Mouse (Mus musculus) C2C12 (cell line): ENCODE data around the gene Stbd1. TPM values are rescaled to one million over a fixed set of nuclear protein-coding genes. Genes with fewer than 3 reads are reported as not detected.
A peak's percentile ranks its signal among the peaks of the same experiment; 100 is the strongest.

ENCODE experiments used
- H3K27me3 ChIP-seq: one replicate; pipeline ENCODE4 v1.6.1; 2011; ENCODE audit not compliant: control insufficient read depth, insufficient read depth, insufficient read length
- H3K36me3 ChIP-seq: one replicate; pipeline ENCODE4 v1.6.1; 2011; ENCODE audit not compliant: control insufficient read depth, insufficient read depth
- H3K4me3 ChIP-seq: one replicate; pipeline ENCODE4 v1.5.1; 2011; ENCODE audit warnings: mild to moderate bottlenecking, control low read depth; ENCODE audit not compliant: poor library complexity, insufficient read depth, severe bottlenecking
- H3K79me2 ChIP-seq: one replicate; pipeline ENCODE4 v1.6.1; 2011; ENCODE audit not compliant: control insufficient read depth, insufficient read depth
- H3K79me3 ChIP-seq: one replicate; pipeline ENCODE4 v1.6.1; 2011; ENCODE audit warnings: low read depth, control low read depth
- H3ac ChIP-seq: one replicate; pipeline ENCODE3; 2011; ENCODE audit warnings: low read depth; ENCODE audit not compliant: control insufficient read depth, insufficient read length
- CEBPB ChIP-seq: IDR thresholded peaks from one replicate; pipeline ENCODE4 v1.6.1; 2011; ENCODE audit warnings: low read depth, mild to moderate bottlenecking, control low read depth, moderate library complexity
- CTCF ChIP-seq: IDR thresholded peaks from one replicate; pipeline ENCODE4 v1.5.1; 2011; ENCODE audit not compliant: control insufficient read depth, insufficient read depth, insufficient read length
- FOSL1 ChIP-seq: IDR thresholded peaks from one replicate; pipeline ENCODE4 v1.8.0; 2011; ENCODE audit warnings: mild to moderate bottlenecking, low read length; ENCODE audit not compliant: poor library complexity, insufficient read depth, severe bottlenecking
- MAX ChIP-seq: IDR thresholded peaks from one replicate; pipeline ENCODE4 v1.6.1; 2011; ENCODE audit warnings: mild to moderate bottlenecking, control low read depth
- MYOD1 ChIP-seq: IDR thresholded peaks from one replicate; pipeline ENCODE4 v1.6.1; 2011; ENCODE audit warnings: low read depth; ENCODE audit not compliant: control insufficient read depth, insufficient read length
- MYOG ChIP-seq: IDR thresholded peaks from one replicate; pipeline ENCODE4 v1.6.1; 2011; ENCODE audit not compliant: control insufficient read depth, insufficient read length; ENCODE audit errors: extremely low read depth
- USF1 ChIP-seq: IDR thresholded peaks from one replicate; pipeline ENCODE4 v1.6.1; 2011; ENCODE audit warnings: low read depth, mild to moderate bottlenecking, control low read depth, moderate library complexity
- long read RNA-seq, 2 experiments: library from polyadenylated mRNA; unstranded; transcript quantifications; one replicate each; pipeline ENCODE4 v2.0.0; 2019 to 2020
- polyA plus RNA-seq: library from polyadenylated mRNA; unstranded; fragments of >200 nt; fragmentation: generic; extraction: Trizol; gene quantifications from one replicate; pipeline ENCODE4 v1.2.1, GENCODE M21; 2012; ENCODE audit warnings: missing spikeins

Gene Stbd1
- polyA plus RNA-seq: 50.6 TPM
- long read RNA-seq, experiment 1, transcript Stbd1-201 (2 exons, 1,985 nt): major isoform, 50 of 55 reads
- long read RNA-seq, experiment 1, partial matches to known transcripts: 3 of 55 reads
- long read RNA-seq, experiment 1, other reads (novel, unspliced or antisense): 1 of 55 reads
- long read RNA-seq, experiment 2, transcript Stbd1-201 (2 exons, 1,985 nt): major isoform, 194 of 200 reads
- long read RNA-seq, experiment 2, partial matches to known transcripts: 1 of 200 reads
- long read RNA-seq, experiment 2, other reads (novel, unspliced or antisense): 5 of 200 reads

- H3K79me2 ChIP-seq: peaks cover 21% of the 10 kb centered on the region
- H3K79me3 ChIP-seq: peaks cover 3% of the 10 kb centered on the region
- H3K4me3 ChIP-seq: peak within 1 kb of the TSS; percentile 45
- no peaks in the 10 kb centered on the region for H3K36me3 ChIP-seq
- H3ac ChIP-seq: peak within 1 kb of the TSS; percentile 80
- no peaks in the 10 kb centered on the region for H3K27me3 ChIP-seq
- no peak for TF ChIP-seq MYOG
- TF ChIP-seq CTCF: no peak
- TF ChIP-seq MAX: peak; percentile 55
These were observed at the start of gene Stbd1 for GRCm38 (mm10) chr5:92602691-92603690. TSS of gene Stbd1 (plus strand) at chr5:92603041.

GRCm38 (mm10) chr5:92553939-92554338, 48.9 kb upstream of the Stbd1 start:
- H3K36me3 ChIP-seq: no peaks in the 10 kb centered on the region
- TF ChIP-seq MYOG (no peak), FOSL1 (no peak), MYOD1 (no peak), CTCF (no peak), MAX (no peak), USF1 (no peak), CEBPB (no peak)

GRCm38 (mm10) chr5:92554443-92554842, 48.4 kb upstream of the Stbd1 start:
- Histone ChIP-seq H3ac (no peak overlapping the region), H3K36me3 (no peaks in the 10 kb centered on the region), H3K27me3 (no peaks in the 10 kb centered on the region), H3K79me2 (no peaks in the 10 kb centered on the region), H3K4me3 (no peak overlapping the region), H3K79me3 (no peaks in the 10 kb centered on the region)
- TF ChIP-seq MAX (no peak), FOSL1 (no peak), USF1 (no peak)

More at GRCm38 (mm10) chr5:92553939-92554338, 48.9 kb upstream of the Stbd1 start:
- no peak overlapping the region for H3ac ChIP-seq
- H3K79me3 ChIP-seq: no peaks in the 10 kb centered on the region
- no peaks in the 10 kb centered on the region for H3K79me2 ChIP-seq
- H3K4me3 ChIP-seq: no peak overlapping the region
- H3K27me3 ChIP-seq: no peaks in the 10 kb centered on the region

- TF ChIP-seq MYOG: no peak
- Histone ChIP-seq H3K27me3 (no peaks in the 10 kb centered on the region), H3K36me3 (no peaks in the 10 kb centered on the region), H3K79me2 (no peaks in the 10 kb centered on the region), H3K79me3 (no peaks in the 10 kb centered on the region), H3K4me3 (no peak within 1 kb of the TSS), H3ac (no peak within 1 kb of the TSS)
These were observed 47.8 kb upstream of the Stbd1 start, which contains the start of gene Fam47e for GRCm38 (mm10) chr5:92554891-92555511. TSS of gene Fam47e (plus strand) at chr5:92555069.

- peaks cover 6% of the 10 kb centered on the region for H3K27me3 ChIP-seq
- H3K36me3 ChIP-seq: no peaks in the 10 kb centered on the region
- H3ac ChIP-seq: no peak overlapping the region
- no peak overlapping the region for H3K4me3 ChIP-seq
- H3K79me2 ChIP-seq: no peaks in the 10 kb centered on the region
- TF ChIP-seq MAX: no peak
- no peak for TF ChIP-seq MYOD1
- TF ChIP-seq USF1: no peak
- TF ChIP-seq CEBPB: no peak
- TF ChIP-seq MYOG: no peak
- TF ChIP-seq FOSL1: no peak
- TF ChIP-seq CTCF: no peak
- H3K79me3 ChIP-seq: no peaks in the 10 kb centered on the region
These were observed 46.9 kb upstream of the Stbd1 start for GRCm38 (mm10) chr5:92555905-92556304.
